Mouse (Mus musculus) bone marrow, adult 2 months (tissue): Measurements from ENCODE around the gene Islr.

ENCODE experiments used
- CTCF ChIP-seq: fragments of 200-500 bp; IDR thresholded peaks from 2 replicates; pipeline ENCODE4 v1.5.1; 2011; ENCODE audit warnings: low read length, control low read depth; ENCODE audit not compliant: control insufficient read depth, insufficient read depth
- POLR2A ChIP-seq: fragments of 200-500 bp; IDR thresholded peaks from 2 replicates; pipeline ENCODE4 v1.6.1; 2011; ENCODE audit warnings: low read depth, mild to moderate bottlenecking, control low read depth, low read length, borderline replicate concordance; ENCODE audit not compliant: control insufficient read depth

GRCm38 (mm10) chr9:58155366-58155765, 48.7 kb downstream of the Islr start:
- TF ChIP-seq CTCF (no peak), POLR2A (no peak)
